Mouse (Mus musculus): Measurements from ENCODE around the gene Plk3. TPM values are rescaled to one million over a fixed set of nuclear protein-coding genes. Genes with fewer than 3 reads are reported as not detected.
A peak's percentile ranks its signal among the peaks of the same experiment; 100 is the strongest.

Gene Plk3
- polyA plus RNA-seq, 1 experiment from 2014 or later: 17.7 TPM

DNA sequence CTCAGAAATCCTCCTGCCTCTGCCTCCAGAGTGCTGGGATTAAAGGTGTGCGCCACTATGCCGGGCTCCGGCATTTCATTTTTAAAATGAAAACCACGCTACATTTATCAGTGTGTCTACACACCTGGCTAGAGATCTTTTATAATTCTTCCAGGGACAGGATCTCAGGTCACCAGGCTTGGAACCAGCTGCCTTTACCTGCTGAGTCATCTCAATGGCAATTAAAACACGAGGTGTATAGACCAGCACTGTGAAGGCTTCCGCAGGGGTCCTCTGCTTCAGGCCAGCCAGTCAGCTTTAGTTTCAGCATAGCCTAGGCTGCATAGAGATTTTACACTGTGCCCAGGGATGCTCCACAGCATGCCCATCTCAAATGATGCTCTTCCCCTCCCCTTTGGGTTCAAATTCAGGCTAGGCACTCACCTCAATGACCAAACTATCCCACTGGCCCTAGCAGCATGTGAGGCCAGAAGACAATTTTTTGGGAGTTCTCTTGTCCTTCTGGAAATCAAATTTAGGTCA lies 16.5 kb upstream of the Plk3 start:
- no peak overlapping the region for H3K4me3 ChIP-seq (replicated peaks)
- H3K9me3 ChIP-seq: no peaks in the 10 kb centered on the region
- no peak overlapping the region for H3K27ac ChIP-seq
- 89% methylated on average over 6 of the region's 6 CpGs for WGBS
- no peak overlapping the region for H3K9ac ChIP-seq
- H3K36me3 ChIP-seq (replicated peaks): peaks cover 61% of the 10 kb centered on the region
- no peaks in the 10 kb centered on the region for H3K27me3 ChIP-seq
- 0 out of 2 replicates have a peak, but pooled peaks have one; percentile 22 for ATAC-seq (ENCODE audit: low FRiP score)
- H3K4me1 ChIP-seq: peaks cover 21% of the 10 kb centered on the region
- H3K4me2 ChIP-seq: no peak overlapping the region

DNA sequence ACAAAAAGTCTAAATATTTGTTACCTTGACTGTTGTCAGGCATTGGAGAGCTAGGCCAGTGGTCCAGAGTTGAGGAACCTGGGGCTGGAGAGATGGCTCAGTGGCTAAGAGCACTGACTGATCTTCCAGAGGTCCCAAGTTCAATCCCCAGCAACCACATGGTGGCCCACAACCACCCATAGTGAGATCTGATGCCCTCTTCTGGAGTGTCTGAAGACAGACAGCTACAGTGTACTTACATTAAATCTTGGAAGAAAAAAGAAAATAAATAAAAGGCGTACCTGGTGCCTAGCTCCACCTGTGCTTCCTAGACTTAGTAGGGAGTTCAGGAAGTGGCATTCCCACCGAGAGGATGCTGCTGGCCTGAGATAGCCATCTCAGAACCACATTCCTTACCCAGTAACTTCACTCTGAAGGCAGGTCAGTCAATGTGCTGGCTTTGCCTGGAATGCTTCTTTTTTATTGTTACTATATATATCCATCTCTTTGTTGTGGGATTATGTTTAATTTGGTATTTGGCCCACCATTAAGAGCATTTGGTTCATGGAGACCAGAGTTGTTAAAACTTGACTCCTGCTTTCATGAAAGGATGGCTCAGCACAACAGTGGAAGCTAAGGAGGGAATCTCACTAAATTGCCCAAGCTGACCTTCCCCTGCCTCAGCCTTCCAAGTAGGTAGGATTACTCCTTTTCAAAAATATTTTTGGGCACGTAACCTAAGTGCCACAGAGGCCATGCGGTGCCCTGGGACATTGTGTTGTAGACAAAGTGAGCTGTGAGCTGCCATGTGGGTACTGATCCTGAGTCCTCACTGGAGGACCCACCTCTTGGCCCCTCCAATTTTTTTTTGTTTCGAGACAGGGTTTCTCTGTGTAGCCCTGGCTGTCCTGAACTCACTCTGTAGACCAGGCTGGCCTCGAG lies 15.8 kb upstream of the Plk3 start:
- Histone ChIP-seq H3K36me3 (replicated peaks) (peaks cover 60% of the 10 kb centered on the region), H3K9ac (no peak overlapping the region), H3K27me3 (no peaks in the 10 kb centered on the region), H3K4me1 (peaks cover 17% of the 10 kb centered on the region), H3K4me3 (replicated peaks) (no peak overlapping the region), H3K9me3 (no peaks in the 10 kb centered on the region), H3K27ac (0 out of 2 replicates have a peak overlapping the region, but pooled peaks have one; percentile 3), H3K4me2 (no peak overlapping the region)
- 0 out of 2 replicates have a peak, but pooled peaks have one; percentile 10 for ATAC-seq (ENCODE audit: low FRiP score)
- WGBS: 76% methylated on average over 6 of the region's 6 CpGs

DNA sequence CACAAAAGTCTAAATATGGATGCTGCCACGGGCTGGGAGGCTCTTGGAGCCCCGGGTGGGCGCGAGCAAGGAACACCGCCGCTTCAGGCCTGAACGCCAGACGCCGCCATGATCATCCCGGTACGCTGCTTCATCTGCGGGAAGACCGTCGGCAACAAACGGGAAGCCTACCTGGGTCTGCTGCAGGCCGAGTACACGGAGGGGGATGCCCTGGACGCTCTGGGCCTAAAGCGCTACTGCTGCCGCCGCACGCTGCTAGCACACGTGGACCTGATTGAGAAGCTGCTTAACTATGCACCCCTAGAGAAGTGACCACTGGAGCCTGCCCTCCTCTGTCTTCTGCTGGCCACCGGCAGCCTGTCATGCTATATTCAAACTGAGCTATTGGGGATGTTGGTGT lies 15.1 kb upstream of the Plk3 start:
- Histone ChIP-seq H3K27ac (0 out of 2 replicates have a peak overlapping the region, but pooled peaks have one; percentile 1), H3K27me3 (0 out of 2 replicates have a peak, but pooled peaks cover under 1% of the 10 kb centered on the region), H3K9me3 (no peaks in the 10 kb centered on the region), H3K4me1 (peaks cover 9% of the 10 kb centered on the region), H3K36me3 (replicated peaks) (peaks cover 53% of the 10 kb centered on the region), H3K4me2 (no peak overlapping the region), H3K9ac (no peak overlapping the region), H3K4me3 (replicated peaks) (no peak overlapping the region)
- no peak for ATAC-seq (ENCODE audit: low FRiP score)
- 73% methylated on average over 24 of the region's 24 CpGs for WGBS

DNA sequence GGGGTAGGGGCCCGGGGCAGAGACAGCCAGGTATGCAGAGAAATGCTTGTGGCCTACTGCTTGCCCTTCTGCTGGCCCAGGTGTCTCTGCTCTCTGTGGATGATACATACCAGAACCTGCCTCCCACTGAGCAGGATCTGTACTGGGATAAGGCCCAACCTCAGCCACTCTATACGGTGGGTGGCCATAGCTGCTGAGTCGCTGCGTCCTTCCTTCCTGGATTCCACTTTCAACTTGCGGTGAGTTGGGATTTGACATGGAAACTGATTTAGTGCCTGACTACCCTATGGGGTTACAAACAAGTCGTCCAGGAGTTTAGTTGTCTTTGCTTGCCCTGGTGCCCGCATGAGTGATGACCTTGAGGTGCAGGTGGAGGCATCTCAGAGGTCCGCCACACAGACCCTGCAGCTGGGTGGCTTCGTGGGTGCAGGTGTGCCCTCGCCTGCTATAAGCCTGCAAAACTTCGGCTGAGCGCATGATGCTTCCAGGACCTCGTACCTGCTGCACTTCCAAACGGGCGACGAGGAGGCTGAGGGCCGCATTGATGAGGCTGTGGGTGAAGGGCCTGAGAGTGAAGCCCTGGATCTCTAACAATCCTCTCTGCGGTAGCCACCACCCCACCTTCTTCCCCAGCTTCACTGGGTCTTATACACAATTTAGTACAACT lies 14.4 kb upstream of the Plk3 start:
- Histone ChIP-seq H3K4me1 (peaks cover 5% of the 10 kb centered on the region), H3K27me3 (0 out of 2 replicates have a peak, but pooled peaks cover 5% of the 10 kb centered on the region), H3K27ac (0 out of 2 replicates have a peak overlapping the region, but pooled peaks have one; percentile 1), H3K9me3 (no peaks in the 10 kb centered on the region), H3K9ac (no peak overlapping the region), H3K4me3 (replicated peaks) (no peak overlapping the region), H3K4me2 (no peak overlapping the region), H3K36me3 (replicated peaks) (peaks cover 46% of the 10 kb centered on the region)
- WGBS: 89% methylated on average over 18 of the region's 18 CpGs
- no peak for ATAC-seq (ENCODE audit: low FRiP score)

DNA sequence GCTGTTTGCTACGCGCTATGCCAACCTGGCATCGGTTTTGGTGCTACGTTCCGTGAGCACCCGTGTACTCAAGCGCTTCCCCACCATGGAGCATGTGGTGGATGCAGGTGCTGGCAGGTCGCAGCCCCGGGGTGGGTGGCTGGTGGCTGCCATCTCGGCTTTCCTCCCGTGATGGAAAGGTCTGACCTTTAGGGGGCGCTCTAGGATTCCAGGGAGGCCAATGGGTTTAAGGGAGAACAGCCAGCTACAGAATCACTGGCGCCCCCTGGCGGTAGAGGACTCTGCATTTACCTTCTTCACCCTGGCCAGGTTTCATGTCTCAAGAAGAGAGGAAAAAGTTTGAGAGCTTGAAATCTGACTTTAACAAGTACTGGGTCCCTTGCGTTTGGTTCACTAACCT lies 12.4 kb upstream of the Plk3 start:
- 29% methylated on average over 15 of the region's 15 CpGs for WGBS
- Histone ChIP-seq H3K27me3 (peaks cover 13% of the 10 kb centered on the region; the same call in 1 of the 2 replicates), H3K27ac (no peak overlapping the region), H3K36me3 (replicated peaks) (peaks cover 28% of the 10 kb centered on the region), H3K9me3 (no peaks in the 10 kb centered on the region), H3K4me1 (no peaks in the 10 kb centered on the region), H3K9ac (no peak overlapping the region), H3K4me2 (no peak overlapping the region), H3K4me3 (replicated peaks) (no peak overlapping the region)
- no peak for ATAC-seq (ENCODE audit: low FRiP score)

DNA sequence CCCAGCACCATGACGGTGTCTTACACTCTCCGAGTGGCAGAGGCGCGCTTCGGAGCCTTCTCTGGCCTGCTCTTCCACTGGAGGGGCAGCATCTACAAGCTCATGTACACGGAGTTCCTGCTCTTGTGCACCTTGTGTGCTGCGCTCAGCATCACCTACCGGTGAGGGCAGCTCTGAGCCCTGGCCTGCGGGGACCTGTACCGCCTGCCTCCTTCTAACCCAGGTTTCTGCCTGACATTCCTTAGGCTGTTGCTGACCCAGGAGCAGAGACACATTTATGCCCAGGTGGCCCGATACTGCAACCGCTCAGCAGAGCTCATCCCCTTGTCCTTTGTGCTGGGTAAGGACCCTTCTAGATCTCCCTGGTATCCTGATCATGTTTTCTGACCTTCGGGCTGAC lies 11.5 kb upstream of the Plk3 start:
- H3K4me3 ChIP-seq (replicated peaks): no peak overlapping the region
- no peak for ATAC-seq (ENCODE audit: low FRiP score)
- no peak overlapping the region for H3K4me2 ChIP-seq
- no peak overlapping the region for H3K9ac ChIP-seq
- WGBS: 93% methylated on average over 13 of the region's 13 CpGs
- H3K9me3 ChIP-seq: no peaks in the 10 kb centered on the region
- H3K27me3 ChIP-seq: peaks cover 13% of the 10 kb centered on the region; the same call in 1 of the 2 replicates
- H3K27ac ChIP-seq: no peak overlapping the region
- H3K36me3 ChIP-seq (replicated peaks): peaks cover 19% of the 10 kb centered on the region
- no peaks in the 10 kb centered on the region for H3K4me1 ChIP-seq

DNA sequence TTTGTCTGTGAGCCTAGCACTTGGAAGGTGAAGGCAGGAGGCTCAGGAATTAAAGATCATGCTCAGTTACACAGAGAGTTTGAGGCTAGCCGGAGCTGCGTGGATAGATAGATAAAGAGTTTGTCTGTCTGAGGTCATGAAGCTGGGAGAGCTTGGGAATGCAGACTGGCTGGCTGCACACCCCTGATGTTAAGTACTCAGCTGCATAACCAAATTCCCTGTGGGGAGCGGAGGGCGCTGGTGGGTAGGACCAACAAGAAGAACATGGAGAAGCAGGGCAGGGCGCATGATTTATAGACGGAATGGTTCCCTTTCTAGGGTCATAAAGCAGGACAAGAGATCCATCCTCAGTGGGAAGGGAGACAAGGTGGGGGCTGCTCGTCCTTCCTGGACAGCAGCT lies 9.3 kb upstream of the Plk3 start:
- no peak for ATAC-seq (ENCODE audit: low FRiP score)
- Histone ChIP-seq H3K4me2 (no peak overlapping the region), H3K36me3 (replicated peaks) (no peaks in the 10 kb centered on the region), H3K4me3 (replicated peaks) (no peak overlapping the region), H3K9ac (no peak overlapping the region), H3K27ac (no peak overlapping the region), H3K27me3 (peaks cover 13% of the 10 kb centered on the region; the same call in 1 of the 2 replicates), H3K4me1 (no peaks in the 10 kb centered on the region), H3K9me3 (no peaks in the 10 kb centered on the region)
- 71% methylated on average over 7 of the region's 7 CpGs for WGBS

DNA sequence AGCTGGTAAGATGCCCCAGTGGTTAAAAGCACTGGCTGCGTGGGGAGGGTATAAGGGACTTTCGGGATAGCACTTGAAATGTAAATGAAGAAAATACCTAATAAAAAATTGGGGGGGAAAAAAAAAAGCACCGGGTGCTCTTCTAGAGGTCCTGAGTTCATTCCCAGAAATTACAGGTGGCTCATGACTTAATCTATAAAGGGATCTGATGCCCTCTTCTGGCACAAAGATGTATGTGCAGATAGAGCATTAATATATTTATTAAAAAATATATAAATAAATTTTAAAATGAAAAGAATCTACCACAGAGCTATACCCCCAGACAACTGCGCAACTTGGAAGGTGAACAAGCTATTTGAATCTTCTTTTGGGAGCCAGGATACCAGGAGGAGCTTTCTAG lies 6.8 kb upstream of the Plk3 start:
- WGBS: 41% methylated on average over 4 of the region's 4 CpGs
- no peak for ATAC-seq (ENCODE audit: low FRiP score)

DNA sequence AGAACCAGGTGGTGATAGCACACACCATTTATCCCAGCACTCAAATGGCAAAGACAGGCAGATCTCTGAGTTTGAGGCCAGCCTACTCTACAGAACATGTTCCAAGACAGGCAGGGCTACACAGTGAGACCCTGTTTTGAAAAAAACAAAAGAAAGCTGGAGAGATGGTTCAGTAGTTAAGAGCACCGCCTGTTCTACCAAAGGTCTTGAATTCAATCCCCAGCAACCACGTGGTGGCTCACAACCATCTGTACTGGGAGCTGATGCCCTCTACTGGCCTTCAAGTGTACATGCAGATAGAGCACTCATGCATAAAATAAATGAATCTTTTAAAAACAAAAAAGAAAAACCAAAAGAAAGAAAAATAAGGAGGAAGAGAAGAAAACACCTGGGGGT lies 5.5 kb upstream of the Plk3 start:
- Histone ChIP-seq H3K4me3 (replicated peaks) (no peak overlapping the region), H3K27ac (no peak overlapping the region), H3K4me2 (no peak overlapping the region), H3K4me1 (peaks cover 3% of the 10 kb centered on the region), H3K27me3 (peaks cover 20% of the 10 kb centered on the region), H3K9me3 (no peaks in the 10 kb centered on the region), H3K9ac (no peak overlapping the region), H3K36me3 (replicated peaks) (no peaks in the 10 kb centered on the region)
- no peak for ATAC-seq (ENCODE audit: low FRiP score)
- WGBS: 0% methylated on average over 2 of the region's 2 CpGs

More for the DNA sequence above, 6.8 kb upstream of the Plk3 start:
- Histone ChIP-seq H3K27ac (no peak overlapping the region), H3K4me3 (replicated peaks) (no peak overlapping the region), H3K9me3 (no peaks in the 10 kb centered on the region), H3K4me2 (no peak overlapping the region), H3K4me1 (no peaks in the 10 kb centered on the region), H3K9ac (no peak overlapping the region), H3K27me3 (peaks cover 16% of the 10 kb centered on the region), H3K36me3 (replicated peaks) (no peaks in the 10 kb centered on the region)

DNA sequence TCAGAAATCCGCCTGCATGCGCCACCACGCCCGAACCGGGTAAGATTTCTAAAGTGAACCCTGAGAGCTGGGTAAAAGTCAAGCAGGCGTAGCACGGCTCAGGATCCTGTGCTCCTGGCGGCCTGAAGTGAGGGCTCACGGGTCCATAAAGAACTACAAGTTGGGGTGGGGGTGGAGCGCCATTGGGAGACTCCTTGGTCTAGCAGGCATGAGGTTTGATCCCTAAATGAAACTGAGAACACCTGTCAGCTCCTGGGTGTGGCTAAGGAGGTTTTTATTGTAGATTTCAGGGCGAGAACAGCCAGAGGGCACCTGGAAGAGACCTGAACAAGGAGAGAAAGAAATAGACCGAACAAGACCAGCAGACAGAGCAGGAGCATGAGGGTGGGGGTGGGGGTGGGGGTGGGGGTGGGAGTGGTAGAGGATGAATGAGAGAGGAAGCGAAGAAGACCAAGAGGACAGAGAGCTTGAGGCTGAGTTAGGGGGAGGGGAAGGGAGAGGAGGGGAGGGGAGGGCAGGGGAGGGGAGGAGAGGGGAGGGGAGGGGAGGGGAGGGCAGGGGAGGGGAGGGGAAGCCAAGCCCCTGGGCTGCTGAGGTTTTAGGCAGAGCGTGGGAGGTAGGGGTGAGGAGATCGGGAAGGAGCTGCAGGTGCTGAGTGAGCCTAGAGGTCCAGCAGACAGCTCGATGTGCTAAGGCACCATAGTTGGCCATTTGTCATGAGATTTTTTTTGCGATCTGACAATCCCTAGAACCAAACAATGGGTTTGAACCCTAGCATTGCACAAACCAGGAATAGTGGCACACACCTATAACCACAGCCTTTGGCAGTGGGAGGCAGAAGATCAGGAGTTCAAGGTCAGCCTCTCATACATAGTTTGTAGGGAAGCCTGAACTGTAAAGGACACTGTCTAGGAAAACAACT lies 4.8 kb upstream of the Plk3 start:
- Histone ChIP-seq H3K4me3 (replicated peaks) (no peak overlapping the region), H3K4me2 (no peak overlapping the region), H3K9me3 (no peaks in the 10 kb centered on the region), H3K27me3 (peaks cover 17% of the 10 kb centered on the region), H3K36me3 (replicated peaks) (no peaks in the 10 kb centered on the region), H3K27ac (no peak overlapping the region), H3K9ac (no peak overlapping the region), H3K4me1 (peaks cover 6% of the 10 kb centered on the region)
- 76% methylated on average over 16 of the region's 17 CpGs for WGBS
- ATAC-seq (ENCODE audit: low FRiP score): no peak

DNA sequence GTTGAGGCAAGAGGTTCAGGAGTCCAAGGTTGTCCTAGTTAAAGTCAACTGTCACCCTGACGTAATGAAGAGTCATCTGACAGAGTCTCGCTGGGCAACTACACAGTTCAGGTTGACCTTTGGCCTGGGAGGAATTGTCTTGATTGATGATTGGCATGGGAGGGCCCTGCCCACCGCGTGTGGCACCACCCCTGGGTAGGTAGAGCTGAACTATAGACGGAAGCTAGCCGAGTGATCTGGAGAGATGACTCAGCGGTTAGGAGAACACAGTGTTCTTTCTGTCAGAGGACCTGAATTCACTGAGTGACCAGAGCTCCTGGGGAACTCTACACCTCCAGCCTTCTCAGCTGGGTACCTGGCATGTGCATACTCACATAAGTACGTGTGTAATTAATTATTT lies 2.3 kb upstream of the Plk3 start:
- no peak for ATAC-seq (ENCODE audit: low FRiP score)
- Histone ChIP-seq H3K9me3 (no peaks in the 10 kb centered on the region), H3K9ac (no peak overlapping the region), H3K36me3 (replicated peaks) (no peaks in the 10 kb centered on the region), H3K4me2 (no peak overlapping the region), H3K4me1 (peaks cover 28% of the 10 kb centered on the region), H3K4me3 (replicated peaks) (no peak overlapping the region), H3K27ac (no peak overlapping the region), H3K27me3 (peaks cover 24% of the 10 kb centered on the region)
- WGBS: 37% methylated on average over 8 of the region's 8 CpGs
